Mouse (Mus musculus) liver, adult 2 months (tissue): ENCODE results near the gene Vps41. TPM values are rescaled to one million over a fixed set of nuclear protein-coding genes. Genes with fewer than 3 reads are reported as not detected.

Experiments
- DNase-seq: peaks from one replicate; pipeline ENCODE4 v3.0.0-alpha.2; 2011; ENCODE audit warnings: low read depth, low spot score; ENCODE audit errors: extremely low read depth
- H3K27ac ChIP-seq: fragments of 200-500 bp; replicated peaks from 2 replicates; pipeline ENCODE4 v1.5.1; 2012; ENCODE audit warnings: low read depth, mild to moderate bottlenecking, control low read depth, inconsistent platforms, low read length; ENCODE audit not compliant: insufficient read depth
- H3K27me3 ChIP-seq: fragments of 200-500 bp; 2 replicates; pipeline ENCODE4 v1.6.1; 2012; ENCODE audit warnings: mild to moderate bottlenecking, moderate library complexity, low read length, inconsistent platforms; ENCODE audit not compliant: control insufficient read depth, insufficient read depth
- H3K36me3 ChIP-seq: fragments of 200-500 bp; 2 replicates; pipeline ENCODE4 v1.6.1; 2012; ENCODE audit warnings: low read length, inconsistent platforms; ENCODE audit not compliant: control insufficient read depth, insufficient read depth
- H3K4me1 ChIP-seq: fragments of 200-500 bp; 2 replicates; pipeline ENCODE4 v1.6.1; 2011; ENCODE audit warnings: low read length; ENCODE audit not compliant: control insufficient read depth, insufficient read depth
- H3K4me3 ChIP-seq: fragments of 200-500 bp; 2 replicates; pipeline ENCODE4 v1.5.1; 2011; ENCODE audit warnings: low read depth, mild to moderate bottlenecking, control low read depth, low read length, moderate library complexity; ENCODE audit not compliant: insufficient read depth
- H3K79me2 ChIP-seq: fragments of 200-500 bp; 2 replicates; pipeline ENCODE4 v1.6.1; 2012; ENCODE audit warnings: inconsistent platforms, mild to moderate bottlenecking, low read length, moderate library complexity; ENCODE audit not compliant: control insufficient read depth, insufficient read depth
- H3K9ac ChIP-seq: fragments of 200-500 bp; 2 replicates; pipeline ENCODE4 v1.6.1; 2012; ENCODE audit warnings: low read depth, mild to moderate bottlenecking, control low read depth, inconsistent platforms, low read length
- CTCF ChIP-seq: fragments of 200-500 bp; IDR thresholded peaks from 2 replicates; pipeline ENCODE4 v1.5.1; 2011; ENCODE audit warnings: low read depth, low read length, control low read depth
- POLR2A ChIP-seq: fragments of 200-500 bp; IDR thresholded peaks from 2 replicates; pipeline ENCODE4 v1.6.1; 2011; ENCODE audit warnings: low read length, control low read depth; ENCODE audit not compliant: insufficient read depth; ENCODE audit errors: extremely low read depth
- WGBS: fragments of 180-500 bp; shearing (Covaris S2); methylation state at CpG from one replicate; pipeline ENCODE4 v1.1.7; 2018; 5-methylcytosine and 5-hydroxymethylcytosine counted together
- polyA plus RNA-seq: library from polyadenylated mRNA; depleted of rRNA; stranded (reverse); fragments of >200 nt; gene quantifications from 2 replicates; pipeline ENCODE4 v1.2.3, GENCODE M21; 2012
- total RNA-seq: library from RNA; depleted of rRNA; stranded (reverse); fragments of >200 nt; gene quantifications from 2 replicates; pipeline ENCODE4 v1.2.3, GENCODE M21; 2014

The Vps41 gene
- total and polyA plus RNA-seq, 2 experiments, result 10.0 to 41.7 TPM

GRCm38 (mm10) chr13:18736590-18736989 is 19.5 kb downstream of the Vps41 start:
- TF ChIP-seq CTCF, result no peak
- TF ChIP-seq POLR2A, result no peak
- no peak overlapping the region for H3K4me3 ChIP-seq
- no peaks in the 10 kb centered on the region for H3K27me3 ChIP-seq
- peaks cover 5% of the 10 kb centered on the region; the same call in 1 of the 2 replicates for H3K4me1 ChIP-seq
- H3K36me3 ChIP-seq, result peaks cover 17% of the 10 kb centered on the region
- H3K79me2 ChIP-seq, result peaks cover 5% of the 10 kb centered on the region; the same call in 1 of the 2 replicates
- WGBS, result 23% methylated on average over 1 of the region's 1 CpGs
- no peak overlapping the region for H3K27ac ChIP-seq
- DNase-seq, result peak; percentile 88
- H3K9ac ChIP-seq, result no peak overlapping the region

- H3K27me3 ChIP-seq, result no peaks in the 10 kb centered on the region
- H3K27ac ChIP-seq, result no peak overlapping the region
- H3K36me3 ChIP-seq, result peaks cover 20% of the 10 kb centered on the region
- TF ChIP-seq CTCF, result no peak
- no peak for TF ChIP-seq POLR2A
- H3K4me3 ChIP-seq, result no peak overlapping the region
- H3K4me1 ChIP-seq, result no peaks in the 10 kb centered on the region
- peak; percentile 73 for DNase-seq
- no peaks in the 10 kb centered on the region; the same call in 1 of the 2 replicates for H3K79me2 ChIP-seq
- 59% methylated on average over 16 of the region's 16 CpGs for WGBS
- H3K9ac ChIP-seq, result no peak overlapping the region
Measured at GRCm38 (mm10) chr13:18743575-18744265, 26.6 kb downstream of the Vps41 start.

GRCm38 (mm10) chr13:18744266-18744652 is 27.2 kb downstream of the Vps41 start:
- 75% methylated on average over 4 of the region's 4 CpGs for WGBS
- Histone ChIP-seq H3K36me3 (peaks cover 20% of the 10 kb centered on the region), H3K4me3 (no peak overlapping the region), H3K27me3 (no peaks in the 10 kb centered on the region), H3K79me2 (no peaks in the 10 kb centered on the region; the same call in 1 of the 2 replicates), H3K9ac (no peak overlapping the region), H3K27ac (no peak overlapping the region), H3K4me1 (no peaks in the 10 kb centered on the region)
- peak; percentile 19 for DNase-seq
- TF ChIP-seq POLR2A (no peak), CTCF (no peak)

GRCm38 (mm10) chr13:18757958-18758357 is 40.9 kb downstream of the Vps41 start:
- H3K79me2 ChIP-seq, result peaks cover 6% of the 10 kb centered on the region; the same call in 1 of the 2 replicates
- no peaks in the 10 kb centered on the region; the same call in 1 of the 2 replicates for H3K36me3 ChIP-seq
- no peaks in the 10 kb centered on the region for H3K27me3 ChIP-seq
- H3K4me1 ChIP-seq, result peaks cover 12% of the 10 kb centered on the region
- no peak overlapping the region for H3K4me3 ChIP-seq
- no peak overlapping the region for H3K27ac ChIP-seq
- TF ChIP-seq CTCF (peak; percentile 54; the same call in 1 of the 2 replicates), POLR2A (no peak)
- 84% methylated on average over 3 of the region's 3 CpGs for WGBS
- DNase-seq, result peak; percentile 51
- H3K9ac ChIP-seq, result no peak overlapping the region

- 43% methylated on average over 5 of the region's 5 CpGs for WGBS
- Histone ChIP-seq H3K27me3 (no peaks in the 10 kb centered on the region), H3K79me2 (peaks cover 9% of the 10 kb centered on the region; the same call in 1 of the 2 replicates), H3K9ac (no peak overlapping the region), H3K4me3 (no peak overlapping the region), H3K36me3 (no peaks in the 10 kb centered on the region), H3K4me1 (peaks cover 9% of the 10 kb centered on the region), H3K27ac (no peak overlapping the region)
- DNase-seq, result peak; percentile 84
- no peak for TF ChIP-seq POLR2A
- no peak for TF ChIP-seq CTCF
Measured at GRCm38 (mm10) chr13:18759361-18760056, 42.4 kb downstream of the Vps41 start.
